15 mouse cellular contexts compared by ENCODE assay signal in genomic region chr19:9945800-9946564, GRCm38 (mm10). TPM values are rescaled to one million over a fixed set of nuclear protein-coding genes. Genes with fewer than 3 reads are reported as not detected.
A peak's percentile ranks its signal among the peaks of the same experiment; 100 is the strongest.
DNase-seq lines count a peak whose midpoint lies in the region; ATAC-seq and TF ChIP-seq lines count a peak whose summit lies in the region.
"Had no signal": no experiment of that assay in that cellular context is flagged by ENCODE, and none has a peak within 500 bp of the region (broad histone marks: within the 10 kb centered on the region; RNA-seq: fewer than 3 reads in every experiment).

No protein-coding gene starts in this region.

- peak; percentile 67 for DNase-seq in 3134 (ENCODE audit: extremely low read depth, insufficient read length, low spot score)
- DNase-seq in 3T3-L1 (ENCODE audit: low read depth, low spot score): peak; percentile 83
- DNase-seq in heart, postnatal 36 days: peak; percentile 42 to 51
- no peak for DNase-seq in spleen, adult 18-20 months
- DNase-seq in left cerebral cortex, postnatal 14 days (ENCODE audit: low spot score in 2 of 2): no peak
- no peak for DNase-seq in left cerebral cortex, adult 2 months (ENCODE audit: extremely low spot score in 1 of 2, low spot score in 2 of 2)
- DNase-seq: adrenal gland, postnatal 14 days; cerebellum, postnatal 10 days; layer of hippocampus, postnatal 36 days; liver; retina, postnatal 1 day; thymus, postnatal 36 days had no signal

- TF ChIP-seq CTCF in left cerebral cortex, adult 2 months (IDR thresholded peaks at IDR 0.05): no peak

- peak; percentile 48; the same call in 1 of the 2 replicates for ATAC-seq in granulocyte monocyte progenitor cell, adult 5-6 weeks (replicated peaks; ENCODE audit: poor library complexity, severe bottlenecking)

- no peak overlapping the region for H3K27ac ChIP-seq in left cerebral cortex, adult 2 months

- intact Hi-C loops in heart, postnatal 36 days (cut with DNase I): no loop called here
- intact Hi-C loops in left cerebral cortex, postnatal 14 days (cut with DNase I): no loop called here
- intact Hi-C loops in left cerebral cortex, adult 2 months (cut with DNase I): no loop called here

- H3K4me3 ChIP-seq in left cerebral cortex, adult 2 months: no peak overlapping the region
- H3K4me3 ChIP-seq: megakaryocyte, embryonic 14.5 days had no signal

RNA-seq across cellular contexts. Expression of gene Fth1, which starts 34.4 kb away (rescaled TPM):
- total RNA-seq in granulocyte monocyte progenitor cell, adult 5-6 weeks (2014; fragmentation: Nextera tagmentation): 806 and 810 TPM in 2 replicates
- 350 and 359 TPM in 2 replicates for total RNA-seq in granulocyte monocyte progenitor cell, adult 5-6 weeks (2017)
- total RNA-seq in heart, postnatal 36 days (2021): 1,000 to 10,000 TPM; 2,889 to 3,152 TPM
- 1,000 to 10,000 TPM; 1,766 to 1,778 TPM for total RNA-seq in left cerebral cortex, postnatal 14 days (2021)
- 1,000 to 10,000 TPM; 2,213 to 2,341 TPM for total RNA-seq in left cerebral cortex, adult 2 months (2021)

RNA-seq across cellular contexts. Expression of gene Incenp, which starts 46.6 kb away (rescaled TPM):
- 143 and 171 TPM in 2 replicates for total RNA-seq in granulocyte monocyte progenitor cell, adult 5-6 weeks (2014; fragmentation: Nextera tagmentation)
- total RNA-seq in granulocyte monocyte progenitor cell, adult 5-6 weeks (2017): 99.8 and 115 TPM in 2 replicates
- 1 to 10 TPM; 6.6 TPM for total RNA-seq in heart, postnatal 36 days (2021)
- 10 to 100 TPM; 17.9 to 19.5 TPM for total RNA-seq in left cerebral cortex, postnatal 14 days (2021)
- total RNA-seq in left cerebral cortex, adult 2 months (2021): 10 to 100 TPM; 28.1 to 28.3 TPM

RNA-seq across cellular contexts. Expression of gene Best1, which starts 55.5 kb away (rescaled TPM):
- not detected in 2 replicates for total RNA-seq in granulocyte monocyte progenitor cell, adult 5-6 weeks (2014; fragmentation: Nextera tagmentation)
- 0.09 TPM in 1 of 2 replicates, not detected in the other for total RNA-seq in granulocyte monocyte progenitor cell, adult 5-6 weeks (2017)
- total RNA-seq in heart, postnatal 36 days (2021): under 1 TPM; 0.11 to 0.14 TPM
- total RNA-seq in left cerebral cortex, postnatal 14 days (2021): 1 to 10 TPM; 1.1 to 2.1 TPM
- total RNA-seq in left cerebral cortex, adult 2 months (2021): under 1 TPM; 0.49 to 0.75 TPM
- total RNA-seq: hematopoietic stem cell, adult 5-6 weeks had no signal

RNA-seq across cellular contexts. Expression of gene Rab3il1, which starts 55.5 kb away (rescaled TPM):
- total RNA-seq in granulocyte monocyte progenitor cell, adult 5-6 weeks (2014; fragmentation: Nextera tagmentation): 3.7 and 8.2 TPM in 2 replicates
- total RNA-seq in granulocyte monocyte progenitor cell, adult 5-6 weeks (2017): 1.9 and 2.8 TPM in 2 replicates
- 1 to 10 TPM; 7.9 to 8.7 TPM for total RNA-seq in heart, postnatal 36 days (2021)
- total RNA-seq in left cerebral cortex, postnatal 14 days (2021): 10 to 100 TPM in 1 of 2 experiments, 1 to 10 TPM in 1; 8.9 to 10.4 TPM
- total RNA-seq in left cerebral cortex, adult 2 months (2021): 1 to 10 TPM; 9.4 TPM

Comparison
In these comparisons a context has a peak if more than half of its experiments do, and no peak if none do; other contexts are left out.
1. DNase-seq: peak in 3134 (single experiment), 3T3-L1 (single experiment) and heart, postnatal 36 days (2 of 2); none in spleen, adult 18-20 months (0 of 2), left cerebral cortex, postnatal 14 days (0 of 2) and left cerebral cortex, adult 2 months (0 of 2).